Mouse (Mus musculus) embryonic facial prominence, embryonic 13.5 days (tissue): Measurements from ENCODE around the gene Cyth1. TPM values are rescaled to one million over a fixed set of nuclear protein-coding genes. Genes with fewer than 3 reads are reported as not detected.
A peak's percentile ranks its signal among the peaks of the same experiment; 100 is the strongest.

ENCODE experiments used
- ATAC-seq: fragments of 200-750 bp; cut with Nextera tagmentation; 2 replicates; pipeline ENCODE4 v1.8.0; 2017; ENCODE audit warnings: low read depth; ENCODE audit not compliant: insufficient number of reproducible peaks, insufficient read depth, low FRiP score, low TSS enrichment
- H3K27ac ChIP-seq: fragments of 300-500 bp; sonication (generic); 2 replicates; pipeline ENCODE4 v1.5.1; 2015; ENCODE audit warnings: moderate library complexity, mild to moderate bottlenecking, inconsistent platforms
- H3K27me3 ChIP-seq: fragments of 300-500 bp; sonication (generic); 2 replicates; pipeline ENCODE4 v1.6.1; 2015; ENCODE audit warnings: mild to moderate bottlenecking, inconsistent platforms
- H3K36me3 ChIP-seq: fragments of 300-500 bp; sonication (generic); 2 replicates; pipeline ENCODE4 v1.6.1; 2015; ENCODE audit warnings: mild to moderate bottlenecking, inconsistent platforms
- H3K4me1 ChIP-seq: fragments of 300-500 bp; sonication (generic); 2 replicates; pipeline ENCODE4 v1.6.1; 2015; ENCODE audit warnings: inconsistent platforms
- H3K4me2 ChIP-seq: fragments of 300-500 bp; sonication (generic); 2 replicates; pipeline ENCODE4 v1.6.1; 2015; ENCODE audit warnings: moderate library complexity, mild to moderate bottlenecking, inconsistent platforms
- H3K4me3 ChIP-seq: fragments of 300-500 bp; sonication (generic); 2 replicates; pipeline ENCODE4 v1.5.1; 2015; ENCODE audit warnings: mild to moderate bottlenecking, inconsistent platforms
- H3K9ac ChIP-seq: fragments of 300-500 bp; sonication (generic); 2 replicates; pipeline ENCODE4 v1.6.1; 2015; ENCODE audit warnings: mild to moderate bottlenecking, inconsistent platforms
- H3K9me3 ChIP-seq: fragments of 300-500 bp; sonication (generic); 2 replicates; pipeline ENCODE4 v1.6.1; 2016; ENCODE audit warnings: inconsistent platforms
- WGBS: fragments of 180-500 bp; shearing (Covaris S2); methylation state at CpG from one replicate; pipeline ENCODE4 v1.1.7; 2015; ENCODE audit warnings: mixed read lengths; 5-methylcytosine and 5-hydroxymethylcytosine counted together
- polyA plus RNA-seq: library from polyadenylated mRNA; unstranded; fragments of >200 nt; fragmentation: Nextera tagmentation; extraction: Ambion mirVana; gene quantifications from 2 replicates; pipeline ENCODE4 v1.2.1, GENCODE M21; 2015

Cyth1 gene
- polyA plus RNA-seq, 1 experiment from 2014 or later, result 15.8 TPM

GRCm38 (mm10) chr11:118207424-118208033 is 40.9 kb downstream of the Cyth1 start:
- WGBS, result 79% methylated on average over 3 of the region's 3 CpGs
- H3K4me3 ChIP-seq, result no peak overlapping the region
- no peaks in the 10 kb centered on the region for H3K36me3 ChIP-seq
- ATAC-seq, result no peak
- no peak overlapping the region for H3K4me2 ChIP-seq
- no peak overlapping the region for H3K9ac ChIP-seq
- H3K27ac ChIP-seq, result peak overlapping the region; percentile 68
- no peaks in the 10 kb centered on the region for H3K9me3 ChIP-seq
- no peaks in the 10 kb centered on the region for H3K27me3 ChIP-seq
- peaks cover 64% of the 10 kb centered on the region for H3K4me1 ChIP-seq

- 74% methylated on average over 3 of the region's 3 CpGs for WGBS
- Histone ChIP-seq H3K9ac (no peak overlapping the region), H3K4me3 (no peak overlapping the region), H3K4me1 (peaks cover 66% of the 10 kb centered on the region), H3K27me3 (no peaks in the 10 kb centered on the region), H3K36me3 (no peaks in the 10 kb centered on the region), H3K27ac (no peak overlapping the region), H3K9me3 (no peaks in the 10 kb centered on the region), H3K4me2 (no peak overlapping the region)
- no peak for ATAC-seq
Observed at GRCm38 (mm10) chr11:118206267-118206666, 42.1 kb downstream of the Cyth1 start.

- Histone ChIP-seq H3K27me3 (no peaks in the 10 kb centered on the region), H3K4me1 (peaks cover 65% of the 10 kb centered on the region), H3K9me3 (no peaks in the 10 kb centered on the region), H3K36me3 (no peaks in the 10 kb centered on the region), H3K4me2 (no peak overlapping the region), H3K9ac (peak overlapping the region; percentile 72; the same call in 1 of the 2 replicates), H3K4me3 (no peak overlapping the region), H3K27ac (peak overlapping the region; percentile 86; the same call in 1 of the 2 replicates)
- WGBS, result 79% methylated on average over 6 of the region's 6 CpGs
- ATAC-seq, result no peak
Observed at GRCm38 (mm10) chr11:118203469-118203868, 44.9 kb downstream of the Cyth1 start.

- peak overlapping the region; percentile 86 for H3K27ac ChIP-seq
- H3K4me2 ChIP-seq, result peak overlapping the region; percentile 88
- peak overlapping the region; percentile 46 for H3K4me3 ChIP-seq
- WGBS, result 4% methylated on average over 19 of the region's 19 CpGs
- ATAC-seq, result peak; percentile 60; the same call in 1 of the 2 replicates
- H3K27me3 ChIP-seq, result no peaks in the 10 kb centered on the region
- no peaks in the 10 kb centered on the region for H3K36me3 ChIP-seq
- H3K9ac ChIP-seq, result peak overlapping the region; percentile 72
- H3K4me1 ChIP-seq, result peaks cover 65% of the 10 kb centered on the region
- no peaks in the 10 kb centered on the region for H3K9me3 ChIP-seq
Observed at GRCm38 (mm10) chr11:118202410-118203233, 45.8 kb downstream of the Cyth1 start.

DNA sequence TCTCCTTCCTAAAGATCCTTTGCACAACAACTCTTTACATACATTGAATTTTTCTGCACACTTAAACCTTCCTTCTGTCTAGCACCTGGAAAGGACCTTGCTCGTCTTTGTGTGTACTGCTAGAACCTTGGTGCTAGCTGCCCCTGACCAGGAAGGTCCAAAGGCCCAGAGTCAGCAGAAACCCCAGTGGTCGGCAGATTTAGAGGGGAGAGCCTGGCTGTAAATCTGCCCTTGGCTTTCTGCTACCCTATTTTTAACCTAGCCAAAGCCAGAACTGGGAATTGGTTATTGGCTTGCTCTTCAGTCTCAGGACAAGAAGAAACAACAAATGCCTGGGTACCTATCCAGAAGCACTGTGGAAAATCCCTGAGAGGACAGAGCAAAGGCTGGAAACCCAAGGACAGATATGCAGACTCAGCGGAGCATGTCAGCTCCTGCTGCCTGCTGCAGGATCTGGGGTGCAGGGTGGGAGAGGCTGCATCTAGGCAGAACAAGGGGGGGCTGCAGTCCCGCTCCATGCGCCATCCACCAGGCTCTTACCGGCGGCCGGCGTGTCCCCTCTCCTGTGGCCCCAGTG is 46.5 kb downstream of the Cyth1 start:
- Histone ChIP-seq H3K27me3 (no peaks in the 10 kb centered on the region), H3K36me3 (no peaks in the 10 kb centered on the region), H3K9ac (peak overlapping the region; percentile 72), H3K4me2 (peak overlapping the region; percentile 88), H3K9me3 (no peaks in the 10 kb centered on the region), H3K4me1 (peaks cover 66% of the 10 kb centered on the region), H3K4me3 (peak overlapping the region; percentile 46), H3K27ac (peak overlapping the region; percentile 86)
- no peak for ATAC-seq
- 26% methylated on average over 9 of the region's 9 CpGs for WGBS

DNA sequence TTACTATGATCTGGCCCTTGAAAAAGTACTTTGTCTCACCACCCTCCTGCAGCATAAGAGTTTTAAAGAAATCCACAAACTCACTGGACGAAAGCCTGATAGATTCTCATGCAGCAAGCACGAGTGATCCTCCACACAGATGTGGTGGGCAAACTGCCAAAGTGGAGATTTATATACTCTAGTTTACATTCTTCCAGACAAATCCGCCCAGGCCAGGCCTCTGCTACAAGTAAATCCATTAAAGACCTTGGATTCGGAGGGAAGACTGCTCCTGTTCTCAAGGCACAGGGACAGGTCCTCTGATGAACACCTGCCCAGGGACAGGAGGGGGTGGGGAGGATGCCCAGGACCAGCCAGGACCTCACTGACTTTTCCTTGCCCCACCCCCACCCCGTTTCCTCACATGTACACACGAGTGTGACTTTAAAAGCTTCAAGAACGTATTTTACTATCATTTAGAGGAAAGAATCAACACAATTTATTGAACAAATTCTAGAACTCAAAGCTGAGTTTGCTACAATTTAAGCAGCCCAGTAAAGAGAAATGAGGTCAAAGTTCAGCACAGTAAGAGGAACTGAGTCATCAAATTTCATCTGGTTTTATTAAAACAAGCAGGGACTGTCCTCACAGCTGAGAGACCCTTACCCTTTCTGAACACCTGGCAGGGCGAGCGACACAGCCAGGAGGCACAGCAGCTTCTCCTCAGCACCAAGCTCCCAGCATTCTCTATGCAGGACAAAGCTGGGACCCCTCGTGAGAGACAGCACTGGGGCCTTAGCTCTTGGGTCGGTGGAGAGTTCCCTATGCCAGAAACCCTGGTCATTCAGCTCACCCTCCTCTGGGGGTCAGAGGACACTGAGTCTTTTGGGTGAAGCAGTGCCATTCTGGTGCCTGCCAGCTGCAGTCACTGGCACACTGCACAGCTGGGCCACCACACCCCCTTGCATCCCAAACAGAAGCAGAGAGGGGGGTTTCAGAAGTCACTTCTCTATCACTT is 47.3 kb downstream of the Cyth1 start:
- peak overlapping the region; percentile 72; the same call in 1 of the 2 replicates for H3K9ac ChIP-seq
- no peaks in the 10 kb centered on the region for H3K36me3 ChIP-seq
- H3K4me3 ChIP-seq, result peak overlapping the region; percentile 46
- peak overlapping the region; percentile 88 for H3K4me2 ChIP-seq
- H3K27ac ChIP-seq, result peak overlapping the region; percentile 86
- ATAC-seq, result no peak
- 17% methylated on average over 11 of the region's 11 CpGs for WGBS
- peaks cover 72% of the 10 kb centered on the region for H3K4me1 ChIP-seq
- no peaks in the 10 kb centered on the region for H3K27me3 ChIP-seq
- no peaks in the 10 kb centered on the region for H3K9me3 ChIP-seq

DNA sequence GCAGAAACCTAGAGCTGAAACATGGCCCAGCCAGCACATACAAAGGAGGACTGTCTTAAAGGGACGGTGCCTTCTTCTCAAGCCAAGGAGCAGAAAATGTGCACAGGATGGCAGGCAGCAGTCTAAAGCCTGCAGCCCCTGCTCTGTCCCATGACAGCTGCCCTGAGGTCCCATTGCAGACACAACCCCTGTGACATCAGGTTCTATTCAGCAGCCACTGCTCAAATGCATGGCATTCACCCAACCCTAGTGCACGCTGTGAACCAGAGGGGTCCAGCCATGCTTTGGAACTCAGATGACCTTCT is 50.1 kb downstream of the Cyth1 start:
- no peaks in the 10 kb centered on the region for H3K27me3 ChIP-seq
- 24% methylated on average over 2 of the region's 2 CpGs for WGBS
- no peaks in the 10 kb centered on the region for H3K36me3 ChIP-seq
- no peaks in the 10 kb centered on the region for H3K9me3 ChIP-seq
- peak overlapping the region; percentile 78 for H3K27ac ChIP-seq
- no peak overlapping the region for H3K4me3 ChIP-seq
- peak overlapping the region; percentile 32 for H3K4me2 ChIP-seq
- ATAC-seq, result no peak
- peaks cover 76% of the 10 kb centered on the region for H3K4me1 ChIP-seq
- no peak overlapping the region for H3K9ac ChIP-seq

DNA sequence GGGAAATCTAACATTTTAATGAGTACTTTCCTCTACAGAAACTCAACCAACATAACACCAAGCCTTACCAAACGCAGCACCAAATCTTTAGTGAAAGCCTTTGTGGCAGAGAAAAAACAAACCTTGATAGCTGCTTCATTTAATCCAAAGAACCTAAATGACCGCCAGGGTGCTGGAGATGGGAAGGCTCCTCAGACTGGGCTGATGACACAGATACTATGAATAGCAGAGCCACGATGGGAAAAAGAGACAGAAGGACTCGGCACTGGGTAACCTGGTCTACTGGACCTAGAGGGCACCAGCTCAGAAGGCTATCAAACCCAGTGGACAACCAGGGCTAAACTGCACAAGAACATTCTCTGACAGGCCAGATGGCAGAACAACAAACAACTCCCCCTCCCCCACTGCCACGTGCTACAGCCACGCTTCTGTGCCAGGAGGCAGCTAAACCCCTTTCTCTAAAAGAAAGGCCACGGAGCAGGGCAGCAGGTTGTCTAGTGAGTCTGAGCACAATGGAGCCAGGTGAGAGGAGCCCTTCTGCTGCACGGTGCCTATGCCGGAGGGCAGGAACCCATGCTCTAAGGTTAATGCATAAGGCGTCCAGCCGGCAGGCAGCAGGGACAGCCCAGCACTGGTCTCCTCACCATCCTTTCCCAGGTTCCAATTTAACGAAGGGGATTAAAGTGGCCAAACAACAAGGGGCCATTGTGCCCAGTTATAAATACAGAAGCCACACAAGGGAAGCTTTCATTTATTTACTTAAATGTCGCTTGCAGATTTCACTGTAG is 50.7 kb downstream of the Cyth1 start:
- H3K4me3 ChIP-seq, result no peak overlapping the region
- H3K27ac ChIP-seq, result peak overlapping the region; percentile 78
- H3K9ac ChIP-seq, result peak overlapping the region; percentile 46; the same call in 1 of the 2 replicates
- H3K9me3 ChIP-seq, result no peaks in the 10 kb centered on the region
- peak overlapping the region; percentile 32 for H3K4me2 ChIP-seq
- peaks cover 76% of the 10 kb centered on the region for H3K4me1 ChIP-seq
- no peaks in the 10 kb centered on the region for H3K27me3 ChIP-seq
- H3K36me3 ChIP-seq, result no peaks in the 10 kb centered on the region
- 22% methylated on average over 13 of the region's 13 CpGs for WGBS
- no peak for ATAC-seq

DNA sequence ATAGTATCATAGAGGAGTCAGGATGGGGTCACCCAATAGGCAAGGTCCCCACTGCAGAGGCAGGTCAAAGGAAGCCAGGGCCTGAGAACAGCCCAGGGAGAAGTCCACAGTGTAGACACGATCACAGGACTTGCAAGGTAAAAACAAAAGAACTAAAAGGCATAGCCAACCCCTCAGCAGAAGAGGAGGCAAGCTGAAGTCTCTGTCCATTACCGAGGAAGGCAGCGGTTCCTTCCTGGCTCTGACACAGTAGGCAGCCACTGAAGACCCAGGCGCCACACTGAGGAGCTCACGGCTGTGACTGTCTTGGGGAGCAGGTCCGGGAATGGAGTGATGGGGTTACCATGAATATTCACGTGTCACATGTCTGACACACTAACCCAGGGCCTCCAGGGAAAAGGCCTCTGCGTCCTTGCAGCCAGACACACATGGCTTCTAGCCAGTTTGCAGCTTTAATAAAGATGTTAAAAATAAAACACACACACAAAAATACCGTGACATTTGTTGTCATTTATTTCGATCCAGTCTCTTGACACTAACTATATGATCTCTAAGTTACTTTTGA is 51.5 kb downstream of the Cyth1 start:
- Histone ChIP-seq H3K9me3 (no peaks in the 10 kb centered on the region), H3K27ac (0 out of 2 replicates have a peak overlapping the region, but pooled peaks have one; percentile 17), H3K4me1 (peaks cover 68% of the 10 kb centered on the region), H3K4me3 (no peak overlapping the region), H3K4me2 (no peak overlapping the region), H3K9ac (no peak overlapping the region), H3K36me3 (peaks cover 5% of the 10 kb centered on the region), H3K27me3 (no peaks in the 10 kb centered on the region)
- 54% methylated on average over 10 of the region's 10 CpGs for WGBS
- ATAC-seq, result no peak

GRCm38 (mm10) chr11:118193390-118194147 is 54.8 kb downstream of the Cyth1 start:
- H3K9me3 ChIP-seq, result no peaks in the 10 kb centered on the region
- peaks cover 28% of the 10 kb centered on the region for H3K36me3 ChIP-seq
- H3K27me3 ChIP-seq, result no peaks in the 10 kb centered on the region
- peaks cover 35% of the 10 kb centered on the region for H3K4me1 ChIP-seq
- no peak overlapping the region for H3K4me3 ChIP-seq
- WGBS, result 66% methylated on average over 14 of the region's 14 CpGs
- H3K27ac ChIP-seq, result peak overlapping the region; percentile 63; the same call in 1 of the 2 replicates
- no peak for ATAC-seq
- H3K9ac ChIP-seq, result no peak overlapping the region
- no peak overlapping the region for H3K4me2 ChIP-seq
